Mouse (Mus musculus) kidney, adult 8-10 months (tissue): ENCODE results near the gene Unc5b.
"Not testable (repeated sequence)": the region's sequence is repeated elsewhere in the genome, so short reads cannot be mapped to it uniquely, and the experiment has no call there.

Experiments
- DNase-seq, 2 experiments: peaks; one replicate each; pipeline ENCODE4 v3.0.0; 2022

Unc5b gene

GRCm38 (mm10) chr10:60752040-60753020, 79.1 kb downstream of the Unc5b start, which contains the start of gene Slc29a3:
Slc29a3 (minus strand) TSS chr10:60752794.
- DNase-seq, result peak; percentile 95 to 97

- DNase-seq, result peak; percentile 62 to 66
These were observed 83.6 kb downstream of the Unc5b start for GRCm38 (mm10) chr10:60747667-60748212.

GRCm38 (mm10) chr10:60746512-60746911, 84.9 kb downstream of the Unc5b start:
- DNase-seq, result no peak

- DNase-seq, result no peak
These were observed 86.7 kb downstream of the Unc5b start for GRCm38 (mm10) chr10:60744543-60745290.

GRCm38 (mm10) chr10:60743681-60744080, 87.7 kb downstream of the Unc5b start:
- DNase-seq, result no peak

- DNase-seq, result peak in 1 of 2 experiments; percentile 31
These were observed 88.4 kb downstream of the Unc5b start for GRCm38 (mm10) chr10:60742942-60743341.

- not testable (repeated sequence) for DNase-seq
These were observed 89.1 kb downstream of the Unc5b start for GRCm38 (mm10) chr10:60742296-60742695.

- DNase-seq, result no peak
These were observed 89.9 kb downstream of the Unc5b start for GRCm38 (mm10) chr10:60741435-60741834.

- DNase-seq, result no peak
These were observed 91.6 kb downstream of the Unc5b start for GRCm38 (mm10) chr10:60739619-60740363.

GRCm38 (mm10) chr10:60737886-60738640, 93.3 kb downstream of the Unc5b start:
- DNase-seq, result no peak

- DNase-seq, result no peak
These were observed 94.1 kb downstream of the Unc5b start for GRCm38 (mm10) chr10:60737169-60737728.

GRCm38 (mm10) chr10:60735737-60736136, 95.6 kb downstream of the Unc5b start:
- no peak for DNase-seq

- peak; percentile 74 to 77 for DNase-seq
These were observed 97.9 kb downstream of the Unc5b start for GRCm38 (mm10) chr10:60733471-60733870.

GRCm38 (mm10) chr10:60732397-60732861, 99.0 kb downstream of the Unc5b start:
- DNase-seq, result no peak

GRCm38 (mm10) chr10:60731742-60732141, 99.6 kb downstream of the Unc5b start:
- no peak for DNase-seq

GRCm38 (mm10) chr10:60727301-60727700, 104.1 kb downstream of the Unc5b start:
- no peak for DNase-seq

- no peak for DNase-seq
These were observed 104.5 kb downstream of the Unc5b start for GRCm38 (mm10) chr10:60726896-60727295.

GRCm38 (mm10) chr10:60724496-60724895, 106.9 kb downstream of the Unc5b start:
- DNase-seq, result no peak

- no peak for DNase-seq
These were observed 108.0 kb downstream of the Unc5b start for GRCm38 (mm10) chr10:60723345-60723744.

- DNase-seq, result no peak
These were observed 109.7 kb downstream of the Unc5b start for GRCm38 (mm10) chr10:60721640-60722039.

- DNase-seq, result no peak
These were observed 110.9 kb downstream of the Unc5b start for GRCm38 (mm10) chr10:60720461-60720860.
